Mouse (Mus musculus) kidney, embryonic 14.5 days (tissue): ENCODE data around the gene Eme1. TPM values are rescaled to one million over a fixed set of nuclear protein-coding genes. Genes with fewer than 3 reads are reported as not detected.

Experiments used
- ATAC-seq: fragments of 200-750 bp; cut with Nextera tagmentation; 2 replicates; pipeline ENCODE4 v1.8.0; 2017; ENCODE audit warnings: moderate number of reproducible peaks, mild to moderate bottlenecking, moderate TSS enrichment, moderate library complexity; ENCODE audit not compliant: low FRiP score, low TSS enrichment
- H3K27ac ChIP-seq: fragments of 300-500 bp; sonication (generic); 2 replicates; pipeline ENCODE4 v1.5.1; 2014; ENCODE audit warnings: low read depth, mild to moderate bottlenecking, low read length, moderate library complexity, mixed read lengths
- H3K27me3 ChIP-seq: fragments of 300-500 bp; sonication (generic); 2 replicates; pipeline ENCODE4 v1.6.1; 2014; ENCODE audit warnings: mild to moderate bottlenecking, low read length; ENCODE audit not compliant: control insufficient read depth, insufficient read depth
- H3K36me3 ChIP-seq: fragments of 300-500 bp; sonication (generic); 2 replicates; pipeline ENCODE4 v1.6.1; 2014; ENCODE audit warnings: low read length, mixed read lengths; ENCODE audit not compliant: control insufficient read depth, insufficient read depth
- H3K4me1 ChIP-seq: fragments of 300-500 bp; sonication (generic); 2 replicates; pipeline ENCODE4 v1.6.1; 2014; ENCODE audit warnings: low read length, mixed read lengths; ENCODE audit not compliant: control insufficient read depth, insufficient read depth
- H3K4me2 ChIP-seq: fragments of 300-500 bp; sonication (generic); replicated peaks from 2 replicates; pipeline ENCODE4 v1.6.1; 2014; ENCODE audit warnings: low read depth, mild to moderate bottlenecking, low read length
- H3K4me3 ChIP-seq: fragments of 300-500 bp; sonication (generic); 2 replicates; pipeline ENCODE4 v1.5.1; 2014; ENCODE audit warnings: mild to moderate bottlenecking, low read length
- H3K9ac ChIP-seq: fragments of 300-500 bp; sonication (generic); 2 replicates; pipeline ENCODE4 v1.6.1; 2014; ENCODE audit warnings: low read depth, mild to moderate bottlenecking, low read length, moderate library complexity
- H3K9me3 ChIP-seq: fragments of 300-500 bp; sonication (generic); 2 replicates; pipeline ENCODE4 v1.6.1; 2016; ENCODE audit warnings: low read length; ENCODE audit not compliant: control insufficient read depth
- WGBS: fragments of 180-500 bp; shearing (Covaris S2); extraction: QIAGEN DNeasy Blood & Tissue Kit; methylation state at CpG from one replicate; pipeline ENCODE4 v1.1.7; 2014; 5-methylcytosine and 5-hydroxymethylcytosine counted together
- polyA plus RNA-seq: library from polyadenylated mRNA; unstranded; fragments of >200 nt; fragmentation: Nextera tagmentation; extraction: Ambion mirVana; gene quantifications from 2 replicates; pipeline ENCODE4 v1.2.1, GENCODE M21; 2014

Gene Eme1
- polyA plus RNA-seq, 1 experiment from 2014 or later, result 33.6 TPM

- Histone ChIP-seq H3K36me3 (no peaks in the 10 kb centered on the region), H3K27me3 (no peaks in the 10 kb centered on the region), H3K4me3 (no peak overlapping the region), H3K9me3 (no peaks in the 10 kb centered on the region), H3K9ac (no peak overlapping the region), H3K4me2 (no peak overlapping the region), H3K27ac (no peak overlapping the region), H3K4me1 (no peaks in the 10 kb centered on the region)
- 69% methylated on average over 4 of the region's 4 CpGs for WGBS
- ATAC-seq, result no peak
These were observed 42.7 kb downstream of the Eme1 start for GRCm38 (mm10) chr11:94610744-94611740.

GRCm38 (mm10) chr11:94602356-94602955, 51.3 kb downstream of the Eme1 start:
- H3K27ac ChIP-seq, result 0 out of 2 replicates have a peak overlapping the region, but pooled peaks have one; percentile 74
- peaks cover 18% of the 10 kb centered on the region for H3K4me1 ChIP-seq
- no peaks in the 10 kb centered on the region for H3K27me3 ChIP-seq
- H3K9ac ChIP-seq, result peak overlapping the region; percentile 63
- no peak; the same call in 1 of the 2 replicates for ATAC-seq
- WGBS, result 61% methylated on average over 10 of the region's 11 CpGs
- H3K36me3 ChIP-seq, result no peaks in the 10 kb centered on the region
- H3K9me3 ChIP-seq, result no peaks in the 10 kb centered on the region
- peak overlapping the region; percentile 62 for H3K4me2 ChIP-seq
- peak overlapping the region; percentile 63; the same call in 1 of the 2 replicates for H3K4me3 ChIP-seq

GRCm38 (mm10) chr11:94601321-94602281, 52.2 kb downstream of the Eme1 start, which contains the start of gene Acsf2:
TSS of gene Acsf2 (minus strand) at chr11:94601871.
- WGBS, result 1% methylated on average over 50 of the region's 52 CpGs
- peaks cover 18% of the 10 kb centered on the region for H3K4me1 ChIP-seq
- H3K4me3 ChIP-seq, result peak within 1 kb of the TSS; percentile 63
- peak; percentile 96 for ATAC-seq
- H3K36me3 ChIP-seq, result no peaks in the 10 kb centered on the region
- H3K27me3 ChIP-seq, result no peaks in the 10 kb centered on the region
- no peaks in the 10 kb centered on the region for H3K9me3 ChIP-seq
- H3K27ac ChIP-seq, result peak within 1 kb of the TSS; percentile 74
- H3K9ac ChIP-seq, result peak within 1 kb of the TSS; percentile 63
- H3K4me2 ChIP-seq, result peak within 1 kb of the TSS; percentile 62

GRCm38 (mm10) chr11:94600447-94600846, 53.3 kb downstream of the Eme1 start:
- Histone ChIP-seq H3K9ac (no peak overlapping the region), H3K36me3 (no peaks in the 10 kb centered on the region), H3K4me3 (peak overlapping the region; percentile 63), H3K27ac (no peak overlapping the region), H3K9me3 (no peaks in the 10 kb centered on the region), H3K4me1 (peaks cover 18% of the 10 kb centered on the region), H3K4me2 (peak overlapping the region; percentile 62; the same call in 1 of the 2 replicates), H3K27me3 (no peaks in the 10 kb centered on the region)
- WGBS, result 92% methylated on average over 7 of the region's 7 CpGs
- ATAC-seq, result no peak

GRCm38 (mm10) chr11:94598437-94599120, 55.2 kb downstream of the Eme1 start:
- WGBS, result 41% methylated on average over 6 of the region's 6 CpGs
- no peaks in the 10 kb centered on the region for H3K9me3 ChIP-seq
- no peaks in the 10 kb centered on the region for H3K27me3 ChIP-seq
- no peak overlapping the region for H3K4me3 ChIP-seq
- no peak overlapping the region for H3K4me2 ChIP-seq
- no peaks in the 10 kb centered on the region for H3K36me3 ChIP-seq
- H3K4me1 ChIP-seq, result peaks cover 18% of the 10 kb centered on the region
- no peak overlapping the region for H3K27ac ChIP-seq
- no peak for ATAC-seq
- no peak overlapping the region for H3K9ac ChIP-seq

GRCm38 (mm10) chr11:94597319-94597718, 56.4 kb downstream of the Eme1 start:
- Histone ChIP-seq H3K4me2 (no peak overlapping the region), H3K36me3 (no peaks in the 10 kb centered on the region), H3K27ac (no peak overlapping the region), H3K4me1 (peaks cover 15% of the 10 kb centered on the region), H3K9ac (no peak overlapping the region), H3K4me3 (no peak overlapping the region), H3K9me3 (no peaks in the 10 kb centered on the region), H3K27me3 (no peaks in the 10 kb centered on the region)
- no peak for ATAC-seq
- 78% methylated on average over 4 of the region's 4 CpGs for WGBS

- ATAC-seq, result no peak
- H3K9me3 ChIP-seq, result no peaks in the 10 kb centered on the region
- peaks cover 18% of the 10 kb centered on the region; the same call in 1 of the 2 replicates for H3K4me1 ChIP-seq
- H3K4me2 ChIP-seq, result no peak overlapping the region
- no peaks in the 10 kb centered on the region for H3K36me3 ChIP-seq
- H3K9ac ChIP-seq, result no peak overlapping the region
- H3K4me3 ChIP-seq, result no peak overlapping the region
- no peaks in the 10 kb centered on the region for H3K27me3 ChIP-seq
- WGBS, result 73% methylated on average over 7 of the region's 7 CpGs
- H3K27ac ChIP-seq, result no peak overlapping the region
These were observed 57.4 kb downstream of the Eme1 start for GRCm38 (mm10) chr11:94596311-94596852.
